Mouse (Mus musculus) liver, embryonic 14.5 days (tissue): ENCODE results near the gene Zfp553. TPM values are rescaled to one million over a fixed set of nuclear protein-coding genes. Genes with fewer than 3 reads are reported as not detected.

Experiments used
- ATAC-seq: fragments of 200-750 bp; cut with Nextera tagmentation; 2 replicates; pipeline ENCODE4 v1.8.0; 2017; ENCODE audit warnings: moderate number of reproducible peaks, mild to moderate bottlenecking, moderate library complexity; ENCODE audit not compliant: insufficient read depth
- DNase-seq, 3 experiments: peaks; one replicate each; pipeline ENCODE4 v3.0.0-alpha.2; 2012 to 2013; ENCODE audit warnings: low read depth in 3 of 3, low spot score in 3 of 3
- H3K27ac ChIP-seq: fragments of 300-500 bp; sonication (generic); 2 replicates; pipeline ENCODE4 v1.5.1; 2014; ENCODE audit warnings: moderate library complexity, mild to moderate bottlenecking, control low read depth, inconsistent platforms
- H3K27me3 ChIP-seq: fragments of 300-500 bp; sonication (generic); 2 replicates; pipeline ENCODE4 v1.6.1; 2014; ENCODE audit warnings: mild to moderate bottlenecking, low read length, moderate library complexity; ENCODE audit not compliant: control insufficient read depth, insufficient read depth
- H3K36me3 ChIP-seq: fragments of 300-500 bp; sonication (generic); replicated peaks from 2 replicates; pipeline ENCODE4 v1.6.1; 2014; ENCODE audit warnings: low read depth; ENCODE audit not compliant: control insufficient read depth, insufficient read depth
- H3K4me1 ChIP-seq, 2 experiments: fragments of 200-500 bp in 1 of 2; fragments of 300-500 bp in 1 of 2; sonication (generic) in 1 of 2; replicated peaks; 2 replicates each; pipeline ENCODE4 v1.6.1; 2012 to 2014; ENCODE audit warnings: antibody characterized with exemption in 1 of 2, inconsistent platforms in 1 of 2, low read length in 1 of 2; ENCODE audit not compliant: control insufficient read depth in 2 of 2, insufficient read depth in 2 of 2
- H3K4me2 ChIP-seq: fragments of 300-500 bp; sonication (generic); 2 replicates; pipeline ENCODE4 v1.6.1; 2014; ENCODE audit warnings: low read depth, mild to moderate bottlenecking, control low read depth, moderate library complexity
- H3K4me3 ChIP-seq, 2 experiments: fragments of 200-500 bp in 1 of 2; fragments of 300-500 bp in 1 of 2; sonication (generic) in 1 of 2; 2 replicates each; pipeline ENCODE4 v1.5.1; 2012 to 2014; ENCODE audit warnings: low read depth in 2 of 2, low read length in 2 of 2, mild to moderate bottlenecking in 2 of 2, control low read depth in 1 of 2, inconsistent platforms in 1 of 2, moderate library complexity in 1 of 2; ENCODE audit not compliant: insufficient read depth in 1 of 2
- H3K9ac ChIP-seq: fragments of 300-500 bp; sonication (generic); replicated peaks from 2 replicates; pipeline ENCODE4 v1.6.1; 2014; ENCODE audit warnings: mild to moderate bottlenecking, control low read depth, moderate library complexity
- H3K9me3 ChIP-seq: fragments of 300-500 bp; sonication (generic); 2 replicates; pipeline ENCODE4 v1.6.1; 2016; ENCODE audit warnings: low read length, mixed read lengths; ENCODE audit not compliant: control insufficient read depth
- CTCF ChIP-seq: IDR thresholded peaks from 2 replicates; pipeline ENCODE4 v1.5.1; 2016; ENCODE audit warnings: antibody characterized with exemption, low read depth, control low read depth
- EP300 ChIP-seq: IDR thresholded peaks from 2 replicates; pipeline ENCODE4 v1.6.1; 2016; ENCODE audit warnings: antibody characterized with exemption, low read depth
- WGBS: fragments of 180-500 bp; shearing (Covaris S2); extraction: QIAGEN DNeasy Blood & Tissue Kit; methylation state at CpG from one replicate; pipeline ENCODE4 v1.1.7; 2014; ENCODE audit not compliant: insufficient replicate concordance; 5-methylcytosine and 5-hydroxymethylcytosine counted together
- polyA plus RNA-seq, 2 experiments: library from polyadenylated mRNA; depleted of rRNA in 1 of 2; stranded (reverse) in 1 of 2; unstranded in 1 of 2; fragments of >200 nt; fragmentation: Nextera tagmentation in 1 of 2; extraction: Ambion mirVana in 1 of 2; gene quantifications; 2 replicates each; pipeline versions ENCODE4 v1.2.1 to v1.2.3; 2012 to 2014

The Zfp553 gene
- polyA plus RNA-seq, 2 experiments, result 2.4 to 3.4 TPM

DNA sequence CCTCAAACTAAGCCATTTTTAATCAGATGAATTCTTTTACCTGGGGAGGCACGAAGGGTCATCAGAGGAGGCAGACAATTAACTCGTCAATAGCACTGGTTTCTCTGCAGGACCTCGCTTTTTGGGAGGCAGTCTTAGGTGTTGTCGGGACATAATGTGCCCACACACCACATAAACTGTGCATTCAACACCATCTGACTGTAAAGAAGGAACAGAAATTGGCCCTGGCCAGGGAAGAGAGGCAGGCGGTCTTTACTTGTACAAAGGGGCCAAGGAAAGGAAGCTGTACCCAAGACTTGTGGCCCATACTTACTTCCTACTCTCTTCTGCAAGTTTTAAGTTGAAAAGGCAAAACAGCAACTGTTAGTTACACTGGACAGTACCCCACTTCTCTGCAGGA is 23.7 kb downstream of the Zfp553 start:
- Histone ChIP-seq H3K27ac (no peak overlapping the region), H3K4me2 (no peak overlapping the region), H3K9ac (no peak overlapping the region), H3K27me3 (no peaks in the 10 kb centered on the region), H3K4me1 (peaks cover 22 to 33% of the 10 kb centered on the region in 2 experiments), H3K9me3 (no peaks in the 10 kb centered on the region), H3K36me3 (no peaks in the 10 kb centered on the region), H3K4me3 (no peak overlapping the region)
- 78% methylated on average over 5 of the region's 5 CpGs for WGBS
- DNase-seq (no peak), ATAC-seq (no peak)
- TF ChIP-seq EP300, result no peak
- TF ChIP-seq CTCF, result no peak

DNA sequence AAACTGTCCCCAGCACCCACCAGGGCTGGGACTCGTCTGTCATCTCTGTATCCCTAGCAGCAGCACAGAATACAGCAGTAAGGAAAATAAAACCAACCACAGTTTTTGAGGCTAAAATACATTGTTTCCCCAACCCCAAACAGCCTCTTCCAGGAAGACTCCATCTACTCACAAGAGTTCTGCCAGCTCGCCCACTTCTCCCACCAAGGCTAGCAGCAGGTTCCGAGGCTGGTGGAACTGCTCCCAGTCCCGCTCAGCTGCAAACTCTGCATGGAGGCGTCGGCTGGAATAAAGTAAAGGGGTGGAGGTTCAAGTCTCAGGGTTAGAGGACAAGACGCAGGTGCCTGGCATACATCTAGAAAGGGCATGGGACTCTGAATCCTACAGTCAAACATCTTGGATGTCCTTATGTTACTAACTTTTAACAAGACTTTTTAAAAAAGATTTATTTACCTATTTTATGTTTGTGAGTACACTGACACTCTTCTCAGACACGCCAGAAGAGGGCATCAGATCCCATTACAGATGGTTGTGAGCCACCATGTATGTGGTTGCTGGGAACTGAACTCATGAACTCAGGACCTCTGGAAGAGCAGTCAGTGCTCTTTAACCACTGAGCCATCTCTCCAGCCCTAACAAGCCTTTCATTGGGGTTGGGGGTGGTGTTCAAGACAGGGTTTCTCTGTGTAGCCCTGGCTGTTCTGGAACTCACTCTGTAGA is 26.5 kb downstream of the Zfp553 start:
- ATAC-seq, result no peak
- H3K36me3 ChIP-seq, result no peaks in the 10 kb centered on the region
- WGBS, result 56% methylated on average over 8 of the region's 8 CpGs
- no peak overlapping the region for H3K9ac ChIP-seq
- no peaks in the 10 kb centered on the region for H3K27me3 ChIP-seq
- TF ChIP-seq EP300, result no peak
- TF ChIP-seq CTCF, result peak; percentile 31
- peaks cover 35 to 42% of the 10 kb centered on the region in 2 experiments for H3K4me1 ChIP-seq
- H3K4me3 ChIP-seq, result peak overlapping the region; percentile 66 to 77
- H3K27ac ChIP-seq, result no peak overlapping the region
- H3K4me2 ChIP-seq, result peak overlapping the region; percentile 98
- H3K9me3 ChIP-seq, result no peaks in the 10 kb centered on the region
- no peak for DNase-seq

DNA sequence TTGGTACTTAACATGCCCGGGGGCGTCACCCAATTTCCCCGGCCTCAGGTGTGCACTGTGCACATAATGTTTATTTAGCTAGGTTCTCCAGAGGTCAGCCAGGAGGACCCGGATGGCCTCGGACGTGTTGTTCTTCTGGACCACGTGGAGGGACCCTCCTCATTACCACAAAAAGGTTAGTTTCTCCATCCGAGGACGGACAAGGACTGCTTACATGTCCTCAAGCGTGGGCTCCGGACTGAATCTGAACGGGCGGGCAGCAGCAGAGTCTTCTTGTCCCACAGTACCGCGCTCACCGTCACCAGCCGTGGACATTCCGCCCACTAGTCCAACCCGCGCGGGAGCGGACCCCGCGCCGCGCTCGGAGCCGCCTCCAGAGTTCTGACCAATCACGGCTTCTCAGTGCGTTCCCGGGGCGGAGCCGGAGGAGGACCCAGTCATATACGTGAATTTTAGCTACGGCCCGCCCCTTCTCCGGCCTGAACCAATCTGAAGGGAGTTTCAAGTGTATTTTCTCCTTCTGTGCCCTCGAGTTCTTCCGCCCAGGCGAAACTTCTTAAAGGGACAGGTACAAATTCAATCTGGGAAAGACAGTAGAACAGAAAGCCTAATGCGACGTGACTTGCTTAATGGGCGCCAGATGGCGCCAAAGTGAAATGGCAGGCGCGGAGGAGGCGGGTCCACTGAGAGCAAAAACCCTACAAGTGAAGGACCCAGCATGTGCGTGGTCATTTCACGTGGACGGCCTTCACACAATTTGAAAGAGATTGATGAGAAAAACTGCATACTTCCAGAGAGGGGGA is 27.6 kb downstream of the Zfp553 start, which contains the start of gene Dctpp1:
Gene Dctpp1 (minus strand): TSS at position 401 of the 803 bp plus-strand sequence.
- peak within 1 kb of the TSS; percentile 69 for H3K9ac ChIP-seq
- WGBS, result under 1% methylated on average over 50 of the region's 50 CpGs
- DNase-seq (peak; percentile 98 to 99 (median 99)), ATAC-seq (peak; percentile 95)
- H3K4me1 ChIP-seq, result peaks cover 24 to 31% of the 10 kb centered on the region in 2 experiments
- peak within 1 kb of the TSS; percentile 26; the same call in 1 of the 2 replicates for H3K27ac ChIP-seq
- peak within 1 kb of the TSS; percentile 98 for H3K4me2 ChIP-seq
- TF ChIP-seq CTCF (peak; percentile 94), EP300 (no peak)
- no peaks in the 10 kb centered on the region for H3K27me3 ChIP-seq
- H3K36me3 ChIP-seq, result no peaks in the 10 kb centered on the region
- no peaks in the 10 kb centered on the region for H3K9me3 ChIP-seq
- peak within 1 kb of the TSS; percentile 66 to 77 for H3K4me3 ChIP-seq

DNA sequence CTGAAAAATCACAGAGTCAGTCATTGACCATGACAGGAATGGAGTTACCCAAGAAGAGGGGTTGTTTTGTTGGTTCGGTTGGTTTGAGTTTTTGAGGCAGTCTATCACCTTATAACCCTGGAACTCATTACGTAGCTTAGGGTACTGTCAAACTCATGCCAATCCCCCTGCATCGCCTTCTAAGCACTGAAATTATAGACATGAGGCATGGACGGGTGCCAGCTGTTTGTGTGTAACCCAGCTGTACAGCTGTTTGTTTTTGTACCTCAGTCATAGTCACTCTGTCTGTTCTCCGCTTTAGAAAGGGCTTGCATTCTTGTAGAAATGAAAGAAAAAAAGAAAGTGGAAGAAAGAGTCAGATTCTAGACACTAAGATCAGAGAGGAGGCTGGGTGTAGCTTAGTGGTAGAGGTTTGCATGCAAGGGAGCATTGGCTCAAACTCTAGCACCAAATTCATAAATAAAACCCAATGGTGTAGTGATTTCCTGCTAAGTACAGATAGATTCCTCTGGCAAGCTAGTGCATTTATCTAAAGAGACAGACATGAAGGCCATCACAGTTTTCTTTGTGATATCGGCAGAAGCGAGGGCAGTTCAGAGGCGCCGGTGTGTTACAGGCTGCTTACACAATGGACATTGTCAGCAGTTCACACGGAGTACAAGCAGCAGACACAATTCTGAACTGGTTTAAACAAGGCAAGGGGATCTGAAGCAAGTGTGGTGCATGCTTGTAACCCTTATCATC is 29.5 kb downstream of the Zfp553 start:
- H3K27me3 ChIP-seq, result no peaks in the 10 kb centered on the region
- H3K4me2 ChIP-seq, result peak overlapping the region; percentile 24; the same call in 1 of the 2 replicates
- H3K27ac ChIP-seq, result no peak overlapping the region
- H3K36me3 ChIP-seq, result no peaks in the 10 kb centered on the region
- no peak overlapping the region for H3K4me3 ChIP-seq
- WGBS, result 37% methylated on average over 10 of the region's 10 CpGs
- no peak for DNase-seq
- ATAC-seq, result no peak
- H3K9me3 ChIP-seq, result no peaks in the 10 kb centered on the region
- H3K4me1 ChIP-seq, result peaks cover 22 to 24% of the 10 kb centered on the region in 2 experiments
- TF ChIP-seq CTCF, result no peak
- peak; percentile 49 for TF ChIP-seq EP300
- H3K9ac ChIP-seq, result 0 out of 2 replicates have a peak overlapping the region, but pooled peaks have one; percentile 3
